Mouse (Mus musculus): ENCODE measurements at regions not wholly inside any gene's neighbourhood (a gene's known extent, or its start where the extent isn't known, plus 50 kb on each side); places are given as distances from the start of the nearest gene placed in this dataset.
"Not testable (repeated sequence)": the region's sequence is repeated elsewhere in the genome, so short reads cannot be mapped to it uniquely, and the experiment has no call there.

DNA sequence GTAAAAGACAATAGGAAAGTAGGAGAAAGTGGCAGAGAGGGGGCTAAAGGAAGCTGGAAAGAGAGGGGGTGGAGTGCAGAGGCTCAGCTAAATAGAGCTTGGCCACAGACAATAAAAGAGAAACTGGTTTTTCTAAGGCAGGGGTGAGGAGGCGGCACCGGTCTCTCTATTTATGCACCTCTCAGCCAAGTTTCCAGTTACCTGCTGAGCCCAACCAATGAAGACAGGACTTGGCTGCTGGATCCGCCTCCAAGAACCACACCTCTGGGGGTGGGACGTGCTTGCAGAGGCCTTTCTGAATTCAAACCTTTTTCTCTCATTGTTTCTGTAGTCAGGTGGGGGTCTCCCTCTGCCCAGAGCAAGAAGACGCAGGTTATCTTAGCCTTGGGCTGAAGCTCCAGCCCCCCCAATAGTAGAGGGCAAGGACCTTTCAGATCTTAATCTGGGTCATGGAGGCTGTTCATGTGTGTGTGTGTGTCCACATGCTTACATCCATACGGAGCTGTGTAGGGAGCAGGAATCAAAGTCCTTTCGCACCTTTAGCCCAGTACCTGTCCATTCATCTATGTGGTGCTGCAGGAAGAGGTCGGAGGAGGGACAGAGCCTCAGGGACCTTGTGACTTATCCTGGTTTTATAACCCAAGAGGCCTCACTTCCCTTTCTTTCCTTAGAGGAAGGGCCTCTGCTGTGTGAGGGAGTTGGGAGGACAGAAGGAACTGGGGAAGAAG, 140.1 kb upstream of the Camk1g start:
- no peak for DNase-seq

DNA sequence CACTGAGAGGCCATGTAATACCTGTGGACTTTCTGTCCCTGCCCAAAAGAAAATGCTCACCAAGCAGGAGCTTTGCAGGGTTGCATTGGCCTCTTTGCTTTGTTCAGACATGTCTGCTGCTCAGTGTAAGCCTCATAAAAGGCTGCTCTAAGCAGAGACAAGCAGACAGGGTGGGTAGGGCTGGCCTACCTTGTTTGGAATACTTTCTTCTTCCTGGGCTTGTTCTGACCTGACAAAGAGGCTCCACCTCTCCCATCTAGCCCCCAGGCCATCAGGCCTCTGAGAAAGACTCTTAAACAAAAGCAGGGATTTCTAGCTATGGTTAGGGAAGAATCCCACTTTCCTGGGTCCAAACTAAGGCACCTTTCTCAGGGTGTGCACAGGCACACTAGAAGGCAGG, 138.2 kb upstream of the Camk1g start:
- DNase-seq, result no peak

DNA sequence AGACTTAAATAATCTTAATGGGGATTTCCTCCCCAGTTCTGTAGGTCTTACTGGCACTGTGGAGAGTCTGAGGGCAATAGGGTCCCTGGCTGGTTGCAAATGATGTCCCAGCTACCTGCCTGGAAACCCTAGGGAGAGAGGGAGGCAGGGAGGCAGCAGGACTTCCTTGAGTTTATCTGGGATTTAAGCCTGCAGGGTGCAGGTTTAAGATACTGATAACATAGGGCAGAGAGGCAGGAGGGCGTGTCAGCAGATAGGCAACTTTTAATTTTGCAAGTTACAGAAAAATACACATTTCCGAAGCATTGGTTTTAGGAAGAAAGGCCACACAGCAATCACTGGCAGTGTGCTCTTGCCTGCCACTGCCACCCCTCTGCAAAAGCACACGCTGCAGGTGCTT, 136.9 kb upstream of the Camk1g start:
- no peak for DNase-seq

DNA sequence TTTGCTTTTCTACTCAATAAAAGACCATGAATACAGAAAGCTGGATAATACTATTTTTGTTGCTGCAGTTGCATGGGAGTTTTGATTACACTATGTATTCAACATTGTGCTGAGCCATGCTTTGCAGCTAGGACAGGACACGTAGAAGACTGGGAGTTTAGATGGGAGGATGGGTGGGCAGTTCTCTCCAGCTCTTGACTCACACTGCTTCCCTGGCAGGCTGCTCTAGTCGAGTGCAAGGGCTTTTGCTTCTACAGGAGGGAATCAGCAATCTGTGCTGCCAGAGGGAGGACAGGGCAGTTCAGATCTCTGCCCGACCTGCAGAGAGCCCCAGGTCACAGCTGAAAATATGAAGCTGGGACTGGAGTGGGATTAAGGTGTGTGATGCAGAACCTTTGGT, 135.3 kb upstream of the Camk1g start:
- DNase-seq, result no peak

DNA sequence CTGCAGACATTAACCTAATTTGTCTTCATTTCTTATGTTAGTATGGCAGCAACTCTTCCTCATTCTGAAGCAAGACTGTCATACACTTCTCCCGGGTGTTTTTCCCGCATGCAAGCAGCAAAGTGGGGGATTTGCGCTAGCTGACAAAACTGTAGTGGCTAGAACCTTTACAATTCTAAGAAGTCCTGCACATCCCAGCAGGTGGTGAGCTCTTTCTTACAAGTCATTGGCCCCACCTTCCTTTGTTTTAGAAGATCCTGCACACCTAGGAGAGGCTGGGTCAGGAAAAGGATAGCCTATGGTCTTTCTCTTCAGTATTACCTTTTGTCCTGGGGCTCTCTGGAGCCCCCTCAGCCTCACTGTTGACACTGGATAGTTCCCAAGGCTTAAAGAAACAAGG, 134.5 kb upstream of the Camk1g start:
- DNase-seq, result no peak

DNA sequence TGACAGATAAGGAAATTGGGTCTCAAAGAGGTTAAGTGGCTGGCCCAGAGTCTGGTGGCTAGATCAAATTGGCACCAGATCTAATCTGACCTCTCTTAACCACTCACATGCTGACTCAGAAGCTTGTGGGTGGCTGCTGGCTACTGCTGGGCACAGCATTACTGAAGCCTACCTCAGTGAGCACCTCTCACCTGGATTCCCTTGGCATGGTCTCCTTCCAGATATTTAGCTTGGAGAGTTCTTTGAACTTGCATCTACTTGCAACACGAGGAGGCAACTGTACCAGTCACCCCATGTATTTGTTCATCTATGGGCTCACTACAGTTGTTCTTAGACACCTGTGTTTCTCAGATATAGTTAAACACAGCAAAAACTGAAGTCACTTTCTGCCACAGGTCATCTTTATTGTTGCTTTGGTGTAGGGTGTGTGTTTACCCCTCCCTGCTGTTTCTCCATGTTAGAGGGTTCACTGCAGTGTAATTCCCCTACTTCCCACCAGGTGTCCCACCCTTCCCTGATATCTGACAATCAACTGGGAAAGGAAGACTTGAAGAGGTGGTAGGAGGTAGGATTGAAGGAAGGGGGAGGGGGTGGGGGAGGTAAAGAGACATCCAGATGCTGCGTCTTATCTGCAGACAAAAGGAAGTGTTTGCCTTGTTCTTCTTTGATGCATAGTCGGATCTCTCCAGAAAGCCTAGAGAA, 133.7 kb upstream of the Camk1g start:
- DNase-seq, result peak; percentile 45

DNA sequence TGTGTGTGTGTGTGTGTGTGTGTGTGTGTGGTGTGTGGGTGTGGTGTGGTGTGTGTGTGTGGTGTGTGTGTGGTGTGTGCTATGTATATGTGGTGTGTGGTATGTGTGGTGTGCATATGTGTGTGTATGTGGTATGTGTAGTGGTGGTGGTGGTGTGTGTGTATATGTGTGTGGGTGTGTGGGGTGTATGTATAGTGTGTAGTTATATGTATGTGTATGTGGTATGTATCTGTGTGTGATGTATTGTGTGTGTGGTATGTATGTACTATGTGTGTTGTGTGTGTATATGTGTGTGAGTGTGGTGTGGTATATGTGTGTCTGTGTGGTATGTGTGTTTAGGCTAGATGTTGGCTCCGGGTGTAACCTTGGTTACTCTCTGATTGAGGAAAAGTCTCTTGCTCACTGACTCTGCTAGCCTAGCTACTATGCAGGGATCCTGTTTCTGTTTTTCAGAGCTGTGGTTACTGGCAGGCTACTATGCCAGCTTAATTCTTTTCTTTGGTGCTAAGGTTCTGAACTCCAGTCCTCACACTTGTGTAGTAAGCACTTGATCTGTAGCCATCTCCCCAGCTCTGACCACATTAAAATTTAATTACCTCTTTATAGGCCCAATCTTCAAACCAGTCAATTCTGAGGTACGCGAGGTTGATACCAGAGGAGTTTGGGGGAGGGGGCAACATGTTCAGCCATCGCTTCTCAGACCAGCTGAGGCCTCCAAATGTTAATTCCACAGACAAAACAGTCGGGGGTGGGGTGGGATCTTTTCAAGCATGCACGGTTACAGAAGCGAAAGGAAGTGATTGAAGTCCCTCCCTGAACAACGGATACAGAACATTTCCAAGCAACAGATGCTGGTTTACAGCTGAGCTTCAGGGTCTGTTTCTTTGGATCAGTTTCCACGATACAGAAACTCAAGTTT, 126.4 kb upstream of the Camk1g start:
- no peak for DNase-seq

DNA sequence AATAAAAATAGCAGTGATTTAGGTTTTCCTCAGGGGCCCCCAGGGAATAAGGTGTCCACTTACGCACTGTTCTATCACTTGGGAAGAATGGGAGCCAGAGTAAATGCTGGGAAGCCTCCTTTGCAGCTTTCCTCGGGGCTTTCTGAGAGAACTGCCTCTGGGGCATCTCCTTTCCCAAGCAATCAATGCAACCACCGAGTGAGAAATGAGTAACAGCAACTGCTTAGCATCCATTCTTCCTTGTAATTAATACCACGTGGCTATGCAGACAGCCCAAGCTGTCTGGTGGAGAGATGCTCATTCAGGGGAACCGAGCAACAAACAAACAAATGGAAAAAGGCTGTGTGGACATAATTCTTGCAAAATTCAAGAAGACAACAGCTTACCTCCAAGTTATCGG, 117.9 kb upstream of the Camk1g start:
- no peak for DNase-seq

DNA sequence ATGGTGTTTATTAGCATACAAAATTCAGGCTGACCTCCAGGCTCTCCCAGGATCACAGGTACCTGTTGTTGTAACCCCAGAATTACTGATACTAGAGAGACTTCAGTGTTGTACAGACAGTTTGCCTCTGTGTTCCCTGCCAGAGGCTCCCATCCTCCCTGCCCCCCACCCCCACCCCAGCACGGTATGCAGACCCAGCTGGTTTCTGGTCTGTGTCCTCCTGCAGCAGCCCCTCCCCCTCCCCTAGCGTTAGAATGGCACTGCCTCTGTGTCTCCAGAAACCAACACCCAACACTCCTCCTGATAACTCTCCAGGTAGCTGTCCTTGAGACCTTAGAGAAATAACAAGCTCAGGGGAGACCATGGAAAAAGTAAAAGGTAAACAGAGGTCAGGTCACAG, 116.6 kb upstream of the Camk1g start:
- not testable (repeated sequence) for DNase-seq

DNA sequence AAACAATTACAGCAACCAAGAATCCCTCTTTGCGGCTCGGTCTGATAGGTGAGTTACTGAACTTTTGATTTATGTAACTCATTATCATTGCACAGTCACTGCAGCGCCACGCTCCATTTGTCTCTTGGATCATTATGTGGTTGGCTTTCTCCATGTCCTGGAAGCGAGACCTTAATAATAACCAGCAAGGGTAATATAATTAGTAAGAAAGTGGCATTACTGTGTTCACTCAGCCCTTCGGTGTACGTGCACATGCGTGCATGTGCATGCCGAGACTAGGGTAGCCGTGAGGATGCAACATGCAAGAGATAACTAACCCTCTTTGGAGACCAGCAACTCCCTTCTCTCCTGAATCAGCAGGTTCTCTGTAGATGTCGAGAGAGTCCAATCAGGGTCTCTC, 114.9 kb upstream of the Camk1g start:
- no peak for DNase-seq

DNA sequence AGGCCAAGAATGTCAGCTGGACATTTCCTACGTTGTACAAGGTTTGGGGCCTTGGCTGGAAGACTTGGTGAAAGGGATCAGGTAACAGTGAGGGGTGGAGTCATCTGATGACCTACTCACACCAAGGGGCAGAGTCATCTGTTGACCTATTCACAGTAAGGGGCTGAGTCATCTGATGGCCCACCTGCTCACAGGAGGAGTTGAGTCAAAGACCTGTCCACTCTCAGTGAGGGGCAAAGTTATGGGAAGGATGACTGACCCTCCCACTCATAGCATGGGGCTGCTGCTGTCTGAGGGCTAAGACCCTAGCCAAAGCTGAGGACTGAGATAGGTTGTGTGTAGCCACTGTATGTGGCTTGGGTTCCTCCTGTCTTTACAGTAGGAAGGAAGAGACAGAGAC, 107.2 kb upstream of the Camk1g start:
- no peak for DNase-seq

DNA sequence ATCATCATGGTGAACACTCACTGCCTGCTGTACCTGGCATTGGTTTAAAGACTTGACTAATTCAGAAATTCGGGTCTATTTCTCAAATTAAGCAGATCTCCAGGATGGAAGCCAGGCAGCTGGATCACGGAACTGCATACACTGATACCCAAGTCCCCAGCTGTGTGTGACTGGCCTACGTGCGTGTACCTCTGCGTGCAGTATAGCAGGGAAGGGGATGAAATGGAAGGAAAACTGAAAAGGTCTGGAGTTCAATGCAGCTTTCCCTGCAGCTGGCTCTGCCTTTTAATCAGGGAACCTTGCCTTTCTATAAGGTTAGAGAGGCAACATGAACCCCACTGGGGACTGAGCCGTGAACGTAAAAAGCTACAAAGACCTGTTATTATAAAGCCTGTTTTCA, 106.7 kb upstream of the Camk1g start:
- no peak for DNase-seq

DNA sequence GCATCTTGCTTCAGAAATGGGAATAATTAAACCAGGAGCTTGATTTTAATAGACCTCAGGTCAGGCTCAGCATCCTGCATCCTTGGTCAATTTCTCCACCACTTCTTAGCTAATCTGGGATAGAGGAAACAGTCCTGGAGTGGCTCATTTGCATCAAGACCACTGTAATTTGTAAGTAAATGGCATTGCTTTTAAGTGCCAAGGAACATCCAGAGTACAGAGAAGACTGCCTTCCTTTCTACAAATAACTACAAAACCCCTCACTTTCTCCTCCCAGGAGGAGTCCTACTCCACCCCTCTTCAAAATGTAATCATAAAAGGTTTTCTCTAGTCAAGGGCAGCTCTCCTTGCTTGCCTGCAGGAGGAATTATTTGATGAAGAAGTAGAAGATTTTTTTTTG, 96.2 kb upstream of the Camk1g start:
- DNase-seq, result no peak

DNA sequence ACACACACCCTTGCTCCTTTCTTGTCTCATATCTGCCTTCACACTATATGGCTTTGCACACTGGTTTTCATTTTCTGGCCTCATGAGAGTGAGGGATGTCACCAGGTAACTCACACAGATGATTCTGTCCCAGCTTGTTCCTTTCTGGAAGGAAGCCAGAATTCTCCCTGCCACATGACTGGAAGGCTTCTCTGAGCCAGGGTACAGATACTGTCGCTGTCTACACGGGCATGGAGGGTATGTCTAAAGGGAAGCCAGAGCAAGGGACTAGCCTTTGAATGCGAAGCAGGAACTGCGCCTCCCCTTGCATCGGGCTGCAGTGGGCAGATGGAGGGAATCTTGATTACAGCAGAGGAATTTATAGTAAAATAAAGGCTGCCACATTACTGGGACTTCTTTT, 89.6 kb upstream of the Camk1g start:
- no peak for DNase-seq

DNA sequence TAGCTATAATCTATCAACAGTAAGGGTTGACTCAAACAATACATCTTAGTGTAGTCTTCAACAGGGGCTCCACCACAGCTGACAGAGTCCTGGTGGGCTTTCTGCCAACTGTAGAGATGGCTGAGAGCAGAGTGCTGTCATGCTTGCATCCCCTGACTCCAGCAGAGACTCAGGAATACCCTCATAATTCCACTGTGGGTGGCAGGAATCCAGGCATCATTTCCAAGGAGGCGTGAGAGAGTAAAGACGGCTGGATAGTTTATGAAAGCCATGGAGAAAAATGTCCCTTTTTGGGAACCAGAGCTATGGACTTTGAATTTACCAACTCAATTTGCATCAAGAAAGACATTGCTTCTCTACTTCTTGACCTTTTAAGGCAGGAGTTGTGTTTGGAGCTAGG, 87.8 kb upstream of the Camk1g start:
- no peak for DNase-seq

DNA sequence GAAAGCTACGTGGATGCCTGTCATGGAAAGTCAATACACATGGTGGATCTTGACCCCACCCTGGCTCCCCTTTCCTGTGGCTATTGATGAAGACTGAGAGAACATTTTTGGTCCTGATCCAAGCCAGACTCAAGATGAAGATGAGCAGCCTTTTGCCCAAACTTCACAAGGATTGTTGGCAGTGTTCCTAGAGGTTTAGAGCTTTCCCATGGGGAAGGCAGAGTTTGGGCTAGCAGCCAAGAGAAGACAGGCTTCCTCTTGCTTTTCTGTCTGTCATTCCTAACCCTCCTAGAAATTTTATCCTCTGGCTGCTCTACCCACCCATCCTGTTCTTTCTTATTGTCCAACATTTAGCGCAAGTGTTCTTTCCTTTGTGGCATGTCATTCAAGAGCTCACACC, 83.6 kb upstream of the Camk1g start:
- no peak for DNase-seq

DNA sequence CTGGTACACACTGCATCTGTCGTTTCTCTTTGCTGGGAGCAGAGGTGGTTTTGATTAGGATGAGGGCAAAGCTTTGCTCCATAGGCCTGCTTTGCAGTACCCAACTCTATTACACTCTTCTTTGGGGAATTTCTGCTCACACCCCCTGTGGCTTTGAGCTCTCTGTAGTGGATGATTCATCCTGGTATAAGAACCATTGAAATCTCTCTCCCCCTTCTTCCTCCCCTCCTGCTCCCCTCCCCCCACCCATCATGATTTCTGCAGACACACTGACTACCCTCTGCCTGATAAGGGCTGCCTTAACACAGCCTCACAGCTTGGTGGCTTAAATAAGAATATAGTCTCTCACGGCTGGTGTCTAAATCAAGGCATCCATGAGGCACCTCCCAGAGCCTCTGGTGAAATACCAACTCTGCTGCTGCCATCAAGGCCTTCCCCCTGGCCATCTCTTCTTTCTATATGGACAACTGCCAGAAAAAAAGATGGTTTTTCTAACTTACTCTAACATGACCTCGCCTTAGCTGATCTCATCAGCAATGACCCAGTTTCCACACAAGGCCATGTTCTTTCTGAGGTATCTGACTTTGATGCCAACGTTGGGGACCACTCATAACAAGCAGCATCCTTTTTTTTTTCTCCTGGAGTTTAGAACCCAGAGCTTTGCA, 81.5 kb upstream of the Camk1g start:
- no peak for DNase-seq

DNA sequence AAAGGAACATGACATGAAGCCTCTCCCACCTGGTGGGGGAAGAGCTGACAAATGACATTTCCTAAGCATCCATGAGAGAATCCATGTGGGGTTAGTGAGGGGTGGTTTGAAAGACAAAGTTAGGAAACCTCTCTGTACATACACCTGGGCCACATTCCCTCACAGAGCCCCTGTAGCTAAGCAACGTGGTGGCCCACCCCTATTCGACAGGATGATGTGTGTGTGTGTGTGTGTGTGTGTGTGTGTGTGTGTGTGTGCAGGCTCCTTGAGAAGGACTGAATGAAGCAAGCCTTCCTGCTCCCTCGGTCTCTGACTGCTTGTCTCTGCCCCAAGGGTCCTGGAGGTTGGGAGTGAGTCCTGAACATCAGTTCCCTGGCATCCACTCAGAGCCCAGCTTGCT, 80.7 kb upstream of the Camk1g start:
- DNase-seq, result peak; percentile 55

DNA sequence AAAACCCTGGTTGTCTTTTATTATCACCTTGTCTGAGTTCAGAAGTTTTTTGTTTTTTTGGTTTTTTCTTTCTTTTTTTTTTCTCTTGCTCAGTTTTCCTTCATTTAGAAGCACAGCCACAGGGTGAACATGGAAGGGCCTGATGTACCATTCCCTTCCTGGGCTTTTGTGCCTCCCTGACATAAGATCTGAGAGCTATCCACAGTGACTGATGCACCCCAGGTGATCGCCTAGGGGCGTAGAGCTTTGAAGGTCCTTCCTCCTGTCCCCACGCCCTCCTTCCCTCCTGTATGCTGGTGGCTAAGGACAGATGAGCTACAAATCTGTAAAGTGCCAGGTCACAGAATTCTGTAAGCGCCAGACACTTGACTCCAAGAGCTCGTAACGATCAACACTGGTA, 80.1 kb upstream of the Camk1g start:
- DNase-seq, result peak; percentile 9

DNA sequence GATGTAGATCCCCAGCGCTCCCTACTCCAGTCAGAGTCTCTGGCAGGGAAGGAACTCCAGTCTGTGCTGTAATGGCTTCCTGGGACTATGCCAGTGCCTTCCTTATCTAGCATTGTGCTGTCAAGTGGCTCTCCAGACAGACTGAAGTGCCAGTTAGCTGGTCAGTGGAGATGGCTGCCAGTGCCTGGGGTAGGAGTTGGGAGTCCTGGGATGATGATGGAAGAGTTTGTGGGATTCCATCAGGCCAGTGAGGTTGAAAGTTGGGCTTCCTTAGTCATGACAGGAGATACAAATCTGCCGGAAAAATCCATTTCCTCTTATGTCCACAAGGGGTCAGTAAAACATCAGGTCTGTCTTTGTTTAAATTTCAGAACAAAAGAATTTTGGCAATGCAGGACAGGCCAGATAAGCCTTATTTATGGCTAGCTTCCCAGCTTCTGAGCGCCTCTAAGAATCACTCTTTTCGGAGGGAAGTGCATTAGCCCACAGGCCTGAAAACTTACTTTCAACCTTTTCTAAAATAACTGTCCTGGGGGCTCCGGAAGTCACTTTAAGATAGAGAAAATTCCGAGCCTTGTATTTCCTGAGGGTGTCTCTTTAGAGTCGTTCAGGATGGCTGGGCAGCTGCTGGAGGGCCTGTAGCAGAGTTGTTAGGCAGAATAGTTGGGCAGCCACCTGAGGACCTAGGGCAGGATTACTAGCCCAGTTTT, 79.5 kb upstream of the Camk1g start:
- DNase-seq, result peak; percentile 45

DNA sequence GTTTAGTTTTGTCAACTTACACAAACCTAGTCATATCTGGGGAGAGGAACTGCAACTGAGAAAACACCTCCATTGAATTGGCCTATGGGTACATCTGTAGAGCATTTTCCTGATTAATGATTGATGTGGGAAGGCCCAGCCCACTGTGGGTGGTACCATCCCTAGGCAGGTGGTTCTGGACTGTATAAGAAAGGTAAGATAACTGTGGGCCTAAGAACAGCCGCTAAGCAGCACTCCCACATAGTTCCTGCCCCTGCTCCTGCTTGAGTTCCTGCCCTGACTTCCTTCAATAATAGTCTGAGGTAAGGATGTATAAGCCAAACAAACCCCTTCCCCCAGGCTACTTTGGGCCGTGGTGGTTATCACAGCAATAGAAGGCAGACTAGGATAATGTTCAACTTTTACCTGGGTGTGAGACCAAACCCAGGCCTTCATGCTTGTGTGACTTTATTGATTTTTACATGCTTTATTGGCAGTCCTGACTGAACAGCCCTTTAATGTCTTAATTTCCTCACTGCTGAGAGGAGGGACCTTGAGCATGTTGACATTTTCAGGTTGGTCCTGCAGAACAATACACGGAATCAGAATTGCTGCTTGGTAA, 78.8 kb upstream of the Camk1g start:
- no peak for DNase-seq

DNA sequence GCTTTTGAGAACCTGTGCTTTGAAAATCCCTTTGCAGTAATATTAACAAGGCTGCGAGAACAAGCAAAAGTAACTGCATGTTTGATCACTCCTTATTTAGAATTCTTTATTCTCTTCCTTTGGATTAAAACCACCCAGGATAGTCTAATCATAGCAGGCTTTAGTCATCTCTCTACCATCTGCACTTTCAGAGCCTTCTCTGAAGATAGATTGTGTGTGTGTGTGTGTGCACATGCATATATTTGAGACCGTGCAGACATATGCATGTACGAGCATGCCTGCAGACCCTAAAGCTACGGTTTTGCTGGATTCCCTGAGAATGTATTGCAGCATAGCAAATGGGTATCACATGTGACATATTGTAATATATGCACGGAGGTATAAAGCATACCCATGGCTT, 77.5 kb upstream of the Camk1g start:
- DNase-seq, result peak; percentile 20

Data from thymus, postnatal 25 days (tissue).